Mouse (Mus musculus): ENCODE data around the gene Cdk9. TPM values are rescaled to one million over a fixed set of nuclear protein-coding genes. Genes with fewer than 3 reads are reported as not detected.

The Cdk9 gene
- total and polyA plus RNA-seq, 3 experiments = 30.9 to 125 TPM; not detected in 1

DNA sequence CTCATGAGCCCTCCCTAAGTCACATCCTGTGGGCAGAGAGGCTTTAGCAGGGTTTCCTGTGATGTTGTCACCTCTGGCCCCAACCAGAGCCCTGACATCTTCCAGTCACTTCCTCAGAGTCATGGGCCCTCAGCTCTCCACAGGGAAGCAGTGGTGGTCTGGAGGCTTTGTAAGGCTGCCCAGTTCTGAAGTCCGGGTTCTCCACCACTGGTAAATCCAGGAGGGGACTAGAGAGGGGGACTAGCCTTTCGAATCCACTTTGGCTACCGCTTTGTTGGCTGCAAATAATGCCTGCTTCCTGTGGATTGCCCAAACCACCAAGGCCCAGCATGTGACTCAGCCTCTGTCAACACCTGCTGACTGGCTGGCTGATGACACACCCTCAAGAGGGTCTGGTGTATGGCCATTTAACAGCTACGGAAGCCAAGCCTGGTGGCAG is 2.1 kb upstream of the Cdk9 start:
- peak overlapping the region; percentile 12; the same call in 1 of the 2 replicates for H3K27ac ChIP-seq (ENCODE audit: control insufficient read depth, low read depth, low read length)
- H3K4me1 ChIP-seq (ENCODE audit: control insufficient read depth in 1 of 2, insufficient read depth in 2 of 2, low read length in 2 of 2) = peaks cover 12 to 29% of the 10 kb centered on the region in 2 experiments
- H3K9me3 ChIP-seq (replicated peaks; ENCODE audit: insufficient read depth, low read length) = no peaks in the 10 kb centered on the region
- peaks cover 21% of the 10 kb centered on the region for H3K79me2 ChIP-seq (ENCODE audit: control insufficient read depth, insufficient read depth, low read length, poor library complexity)
- peak; percentile 70 for DNase-seq (ENCODE audit: low read depth, low spot score)
- H3K27me3 ChIP-seq (ENCODE audit: control insufficient read depth in 1 of 2, insufficient read depth in 2 of 2, low read length in 2 of 2) = no peaks in the 10 kb centered on the region
- H3K36me3 ChIP-seq (ENCODE audit: control insufficient read depth in 1 of 2, insufficient read depth in 2 of 2, low read length in 2 of 2) = peaks cover 2 to 27% of the 10 kb centered on the region in 2 experiments
- H3K4me3 ChIP-seq (ENCODE audit: control insufficient read depth in 1 of 2, insufficient read depth in 1 of 2, low read depth in 2 of 2, low read length in 2 of 2) = no peak overlapping the region
- H3K9ac ChIP-seq (ENCODE audit: control insufficient read depth, low read depth, low read length, poor library complexity, severe bottlenecking) = peak overlapping the region; percentile 11; the same call in 1 of the 2 replicates
- 0 out of 2 replicates have a peak, but pooled peaks have one; percentile 16 for TF ChIP-seq TCF12 (IDR thresholded peaks at IDR 0.05; ENCODE audit: low read depth, low read length)
- no peak for TF ChIP-seq POLR2AphosphoS5 (IDR thresholded peaks at IDR 0.05; ENCODE audit: borderline replicate concordance, low read depth, low read length)
- TF ChIP-seq MEF2A (IDR thresholded peaks at IDR 0.05; ENCODE audit: extremely low read depth, insufficient replicate concordance, low read depth, low read length, poor library complexity, severe bottlenecking) = no peak
- peak; percentile 40; the same call in 1 of the 2 replicates for TF ChIP-seq MAX (IDR thresholded peaks at IDR 0.05; ENCODE audit: low read length)
- TF ChIP-seq TAL1 (IDR thresholded peaks at IDR 0.05; ENCODE audit: low read length) = peak; percentile 25; the same call in 1 of the 2 replicates
- TF ChIP-seq MXI1 (IDR thresholded peaks at IDR 0.05; ENCODE audit: low read depth, low read length) = peak; percentile 45; the same call in 1 of the 2 replicates
- no peak; the same call in 1 of the 2 replicates for TF ChIP-seq BHLHE40 (IDR thresholded peaks at IDR 0.05; ENCODE audit: borderline replicate concordance, low read depth, low read length)
- TF ChIP-seq NRF1 (IDR thresholded peaks at IDR 0.05; ENCODE audit: insufficient read depth, low read depth, low read length, poor library complexity, severe bottlenecking) = no peak
- 0 out of 4 replicates have a peak, but pooled peaks of 1 of the 2 experiments have one; percentile 24 for TF ChIP-seq EP300 (IDR thresholded peaks at IDR 0.05; ENCODE audit: low read depth in 1 of 2, low read length in 2 of 2)
- TF ChIP-seq ETS1 (IDR thresholded peaks at IDR 0.05; ENCODE audit: low read depth, low read length) = peak; percentile 50; the same call in 1 of the 2 replicates
- peak; percentile 61 for TF ChIP-seq USF1 (IDR thresholded peaks at IDR 0.05; ENCODE audit: low read depth, low read length)

DNA sequence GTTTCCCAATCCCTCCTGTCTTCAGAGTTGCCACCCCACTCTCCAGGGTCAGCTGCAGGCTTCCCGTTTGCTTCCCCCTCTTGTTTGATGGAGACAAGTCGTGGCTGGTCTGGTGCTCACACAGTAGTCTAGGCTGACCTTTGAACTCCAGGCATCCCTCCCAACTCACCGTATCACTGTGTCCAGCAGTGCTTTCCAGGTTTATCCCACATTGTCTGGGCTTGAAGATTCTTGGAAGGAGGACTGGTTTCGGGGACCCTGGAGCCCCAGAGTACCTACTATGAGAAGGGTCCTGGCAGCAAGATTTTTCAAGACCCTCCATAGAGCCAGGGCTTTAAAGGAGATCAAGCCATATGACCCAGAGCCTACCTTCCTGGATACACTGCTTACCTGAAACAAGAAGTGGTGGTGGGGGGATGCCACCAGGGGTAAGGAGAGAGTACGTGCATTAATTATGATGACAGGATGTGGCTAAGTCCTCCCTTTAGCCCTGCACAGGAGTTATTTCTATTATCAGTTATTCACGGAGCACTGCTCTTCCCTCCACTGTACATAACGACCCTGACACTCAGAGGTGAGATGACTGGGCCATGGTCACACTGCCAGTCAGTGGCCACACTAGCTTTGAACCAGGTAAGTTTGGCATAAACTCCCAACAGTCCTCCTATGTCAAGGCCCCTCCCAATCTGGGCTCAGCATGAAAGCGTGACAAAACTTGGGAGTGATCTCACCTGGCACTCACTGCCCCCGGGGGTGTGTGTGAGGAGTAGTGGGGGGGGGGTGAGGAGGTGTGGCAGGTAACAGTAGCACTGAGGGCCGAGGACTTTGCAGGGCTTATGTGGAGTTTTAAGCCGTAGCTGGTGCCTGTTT is 1.5 kb upstream of the Cdk9 start:
- Histone ChIP-seq H3K79me2 (ENCODE audit: control insufficient read depth, insufficient read depth, low read length, poor library complexity) (peaks cover 26% of the 10 kb centered on the region), H3K27ac (ENCODE audit: control insufficient read depth, low read depth, low read length) (peak overlapping the region; percentile 51; the same call in 1 of the 2 replicates), H3K4me3 (ENCODE audit: control insufficient read depth in 1 of 2, insufficient read depth in 1 of 2, low read depth in 2 of 2, low read length in 2 of 2) (peak overlapping the region in 1 of 2 experiments; percentile 45; a peak in 1 of 4 replicates), H3K9ac (ENCODE audit: control insufficient read depth, low read depth, low read length, poor library complexity, severe bottlenecking) (peak overlapping the region; percentile 71), H3K4me1 (ENCODE audit: control insufficient read depth in 1 of 2, insufficient read depth in 2 of 2, low read length in 2 of 2) (peaks cover 14 to 33% of the 10 kb centered on the region in 2 experiments), H3K9me3 (replicated peaks; ENCODE audit: insufficient read depth, low read length) (no peaks in the 10 kb centered on the region), H3K36me3 (ENCODE audit: control insufficient read depth in 1 of 2, insufficient read depth in 2 of 2, low read length in 2 of 2) (peaks cover 5 to 32% of the 10 kb centered on the region in 2 experiments), H3K27me3 (ENCODE audit: control insufficient read depth in 1 of 2, insufficient read depth in 2 of 2, low read length in 2 of 2) (no peaks in the 10 kb centered on the region)
- DNase-seq (ENCODE audit: low read depth, low spot score) = no peak
- TF ChIP-seq POLR2A (IDR thresholded peaks at IDR 0.05; ENCODE audit: control insufficient read depth in 1 of 2, insufficient read depth in 1 of 2, low read depth in 1 of 2, low read length in 2 of 2, poor library complexity in 1 of 2) = no peak
- no peak for TF ChIP-seq MYC (IDR thresholded peaks at IDR 0.05; ENCODE audit: low read depth, low read length)
- no peak for TF ChIP-seq GATA1 (IDR thresholded peaks at IDR 0.05; ENCODE audit: low read depth, low read length)
- no peak for TF ChIP-seq TBP (IDR thresholded peaks at IDR 0.05; ENCODE audit: low read depth, low read length)
- TF ChIP-seq ETS1 (IDR thresholded peaks at IDR 0.05; ENCODE audit: low read depth, low read length) = no peak
- no peak for TF ChIP-seq POLR2AphosphoS5 (IDR thresholded peaks at IDR 0.05; ENCODE audit: borderline replicate concordance, low read depth, low read length)
- TF ChIP-seq MAX (IDR thresholded peaks at IDR 0.05; ENCODE audit: low read length) = no peak
- TF ChIP-seq MAZ (IDR thresholded peaks at IDR 0.05; ENCODE audit: low read depth, low read length) = no peak
- TF ChIP-seq USF1 (IDR thresholded peaks at IDR 0.05; ENCODE audit: low read depth, low read length) = no peak
